Mouse (Mus musculus) CH12.LX (cell line): ENCODE measurements around the gene D1Pas1.

Source experiments
- CHD2 ChIP-seq: IDR thresholded peaks from 2 replicates; pipeline ENCODE4 v1.6.1; 2011; ENCODE audit warnings: low read length, improper control_type of control experiment
- CTCF ChIP-seq, 2 experiments: IDR thresholded peaks in 1 of 2; conservative IDR thresholded peaks in 1 of 2; 2 replicates each; pipeline ENCODE4 v1.5.1; 2011 to 2012; ENCODE audit warnings: low read depth in 2 of 2, low read length in 2 of 2, improper control_type of control experiment in 1 of 2, inconsistent platforms in 1 of 2, mild to moderate bottlenecking in 1 of 2, moderate library complexity in 1 of 2
- KAT2A ChIP-seq: IDR thresholded peaks from 2 replicates; pipeline ENCODE4 v1.6.1; 2012; ENCODE audit warnings: low read length, improper control_type of control experiment, inconsistent platforms; ENCODE audit not compliant: insufficient replicate concordance
- POLR2A ChIP-seq: IDR thresholded peaks from 2 replicates; pipeline ENCODE4 v1.6.1; 2011; ENCODE audit warnings: low read depth, mild to moderate bottlenecking, improper control_type of control experiment, low read length
- ZNF384 ChIP-seq: IDR thresholded peaks from 2 replicates; pipeline ENCODE4 v1.6.1; 2012; ENCODE audit warnings: low read depth, low read length, improper control_type of control experiment, inconsistent platforms

GRCm38 (mm10) chr1:186985131-186985530 is 17.9 kb downstream of the D1Pas1 start:
- TF ChIP-seq CTCF (conservative IDR thresholded peaks at IDR 0.05 in 1 of 2, IDR thresholded peaks at IDR 0.05 in 1 of 2; ENCODE audit: low read depth in 2 of 2, low read length in 2 of 2) (no peak), KAT2A (no peak), POLR2A (no peak), ZNF384 (no peak), CHD2 (no peak)
